Mouse (Mus musculus): ENCODE measurements at regions not wholly inside any gene's neighbourhood (a gene's known extent, or its start where the extent isn't known, plus 50 kb on each side); places are given as distances from the start of the nearest gene placed in this dataset.

GRCm38 (mm10) chr2:128278608-128279081 is 152.8 kb downstream of the Bcl2l11 start:
- TF ChIP-seq POLR2A (IDR thresholded peaks at IDR 0.05; ENCODE audit: low read depth, low read length) (no peak), CTCF (IDR thresholded peaks at IDR 0.05; ENCODE audit: extremely low read depth, insufficient read length, insufficient replicate concordance, low read depth, low read length) (no peak)

Measured in small intestine, adult 2 months (tissue).